Mouse (Mus musculus): ENCODE results near the gene Aipl1. TPM values are rescaled to one million over a fixed set of nuclear protein-coding genes. Genes with fewer than 3 reads are reported as not detected.
A peak's percentile ranks its signal among the peaks of the same experiment; 100 is the strongest.

The Aipl1 gene
- polyA plus RNA-seq, 1 experiment from 2014 or later: 0.20 TPM

GRCm38 (mm10) chr11:72055176-72055575 lies 17.9 kb upstream of the Aipl1 start:
- ATAC-seq (ENCODE audit: low read depth): no peak
- H3K9me3 ChIP-seq (ENCODE audit: control insufficient read depth, low read length): no peaks in the 10 kb centered on the region
- 26% methylated on average over 2 of the region's 2 CpGs for WGBS

GRCm38 (mm10) chr11:72052636-72053035 lies 15.3 kb upstream of the Aipl1 start:
- no peak overlapping the region for H3K27ac ChIP-seq (ENCODE audit: low read depth, low read length)
- H3K4me1 ChIP-seq (ENCODE audit: control insufficient read depth, insufficient read depth, low read length): peaks cover 7% of the 10 kb centered on the region
- no peak overlapping the region for H3K4me3 ChIP-seq (ENCODE audit: low read depth, low read length)
- no peaks in the 10 kb centered on the region for H3K36me3 ChIP-seq (ENCODE audit: control insufficient read depth, insufficient read depth, low read length)
- 14% methylated on average over 5 of the region's 5 CpGs for WGBS
- H3K27me3 ChIP-seq (ENCODE audit: control insufficient read depth, insufficient read depth, low read length): no peaks in the 10 kb centered on the region
- H3K9ac ChIP-seq (replicated peaks; ENCODE audit: low read depth, low read length): no peak overlapping the region
- no peak overlapping the region for H3K4me2 ChIP-seq (ENCODE audit: low read depth, low read length)
- no peak for ATAC-seq (ENCODE audit: low read depth)
- H3K9me3 ChIP-seq (ENCODE audit: control insufficient read depth, low read length): no peaks in the 10 kb centered on the region

More at GRCm38 (mm10) chr11:72055176-72055575, 17.9 kb upstream of the Aipl1 start:
- Histone ChIP-seq H3K4me3 (ENCODE audit: low read depth, low read length) (no peak overlapping the region), H3K36me3 (ENCODE audit: control insufficient read depth, insufficient read depth, low read length) (no peaks in the 10 kb centered on the region), H3K4me1 (ENCODE audit: control insufficient read depth, insufficient read depth, low read length) (peaks cover 6% of the 10 kb centered on the region), H3K4me2 (ENCODE audit: low read depth, low read length) (no peak overlapping the region), H3K9ac (replicated peaks; ENCODE audit: low read depth, low read length) (no peak overlapping the region), H3K27ac (ENCODE audit: low read depth, low read length) (no peak overlapping the region), H3K27me3 (ENCODE audit: control insufficient read depth, insufficient read depth, low read length) (no peaks in the 10 kb centered on the region)

GRCm38 (mm10) chr11:72052221-72052620 lies 14.9 kb upstream of the Aipl1 start:
- Histone ChIP-seq H3K27me3 (ENCODE audit: control insufficient read depth, insufficient read depth, low read length) (no peaks in the 10 kb centered on the region), H3K4me2 (ENCODE audit: low read depth, low read length) (no peak overlapping the region), H3K4me3 (ENCODE audit: low read depth, low read length) (no peak overlapping the region), H3K27ac (ENCODE audit: low read depth, low read length) (no peak overlapping the region), H3K9me3 (ENCODE audit: control insufficient read depth, low read length) (no peaks in the 10 kb centered on the region), H3K9ac (replicated peaks; ENCODE audit: low read depth, low read length) (no peak overlapping the region), H3K36me3 (ENCODE audit: control insufficient read depth, insufficient read depth, low read length) (no peaks in the 10 kb centered on the region), H3K4me1 (ENCODE audit: control insufficient read depth, insufficient read depth, low read length) (peaks cover 7% of the 10 kb centered on the region)
- ATAC-seq (ENCODE audit: low read depth): no peak
- 48% methylated on average over 3 of the region's 3 CpGs for WGBS

- Histone ChIP-seq H3K4me3 (ENCODE audit: low read depth, low read length) (peak overlapping the region; percentile 43), H3K36me3 (ENCODE audit: control insufficient read depth, insufficient read depth, low read length) (no peaks in the 10 kb centered on the region), H3K4me1 (ENCODE audit: control insufficient read depth, insufficient read depth, low read length) (peaks cover 7% of the 10 kb centered on the region), H3K9me3 (ENCODE audit: control insufficient read depth, low read length) (no peaks in the 10 kb centered on the region), H3K27ac (ENCODE audit: low read depth, low read length) (peak overlapping the region; percentile 30), H3K4me2 (ENCODE audit: low read depth, low read length) (peak overlapping the region; percentile 74), H3K9ac (replicated peaks; ENCODE audit: low read depth, low read length) (peak overlapping the region; percentile 69), H3K27me3 (ENCODE audit: control insufficient read depth, insufficient read depth, low read length) (no peaks in the 10 kb centered on the region)
- WGBS: 2% methylated on average over 45 of the region's 45 CpGs
- ATAC-seq (ENCODE audit: low read depth): peak; percentile 67
Measured at GRCm38 (mm10) chr11:72050895-72051858, 13.9 kb upstream of the Aipl1 start.

- 0 out of 2 replicates have a peak, but pooled peaks have one; percentile 2 for ATAC-seq (ENCODE audit: low read depth)
- Histone ChIP-seq H3K4me3 (ENCODE audit: low read depth, low read length) (peak overlapping the region; percentile 43), H3K9ac (replicated peaks; ENCODE audit: low read depth, low read length) (peak overlapping the region; percentile 69), H3K36me3 (ENCODE audit: control insufficient read depth, insufficient read depth, low read length) (no peaks in the 10 kb centered on the region), H3K9me3 (ENCODE audit: control insufficient read depth, low read length) (no peaks in the 10 kb centered on the region), H3K4me2 (ENCODE audit: low read depth, low read length) (peak overlapping the region; percentile 74), H3K4me1 (ENCODE audit: control insufficient read depth, insufficient read depth, low read length) (peaks cover 7% of the 10 kb centered on the region), H3K27me3 (ENCODE audit: control insufficient read depth, insufficient read depth, low read length) (no peaks in the 10 kb centered on the region), H3K27ac (ENCODE audit: low read depth, low read length) (no peak overlapping the region)
- 20% methylated on average over 14 of the region's 14 CpGs for WGBS
Measured at GRCm38 (mm10) chr11:72050168-72050894, 13.0 kb upstream of the Aipl1 start.

- H3K4me3 ChIP-seq (ENCODE audit: low read depth, low read length): no peak overlapping the region
- H3K4me2 ChIP-seq (ENCODE audit: low read depth, low read length): no peak overlapping the region
- H3K4me1 ChIP-seq (ENCODE audit: control insufficient read depth, insufficient read depth, low read length): peaks cover 7% of the 10 kb centered on the region
- H3K27me3 ChIP-seq (ENCODE audit: control insufficient read depth, insufficient read depth, low read length): no peaks in the 10 kb centered on the region
- no peak for ATAC-seq (ENCODE audit: low read depth)
- no peak overlapping the region for H3K27ac ChIP-seq (ENCODE audit: low read depth, low read length)
- H3K9me3 ChIP-seq (ENCODE audit: control insufficient read depth, low read length): no peaks in the 10 kb centered on the region
- H3K9ac ChIP-seq (replicated peaks; ENCODE audit: low read depth, low read length): no peak overlapping the region
- WGBS: 70% methylated on average over 8 of the region's 8 CpGs
- no peaks in the 10 kb centered on the region for H3K36me3 ChIP-seq (ENCODE audit: control insufficient read depth, insufficient read depth, low read length)
Measured at GRCm38 (mm10) chr11:72049171-72049759, 12.0 kb upstream of the Aipl1 start.

- no peak overlapping the region for H3K4me2 ChIP-seq (ENCODE audit: low read depth, low read length)
- H3K4me3 ChIP-seq (ENCODE audit: low read depth, low read length): no peak overlapping the region
- WGBS: 71% methylated on average over 6 of the region's 6 CpGs
- H3K9me3 ChIP-seq (ENCODE audit: control insufficient read depth, low read length): no peaks in the 10 kb centered on the region
- peaks cover 7% of the 10 kb centered on the region for H3K4me1 ChIP-seq (ENCODE audit: control insufficient read depth, insufficient read depth, low read length)
- no peak for ATAC-seq (ENCODE audit: low read depth)
- no peak overlapping the region for H3K27ac ChIP-seq (ENCODE audit: low read depth, low read length)
- no peaks in the 10 kb centered on the region for H3K36me3 ChIP-seq (ENCODE audit: control insufficient read depth, insufficient read depth, low read length)
- H3K9ac ChIP-seq (replicated peaks; ENCODE audit: low read depth, low read length): no peak overlapping the region
- H3K27me3 ChIP-seq (ENCODE audit: control insufficient read depth, insufficient read depth, low read length): no peaks in the 10 kb centered on the region
Measured at GRCm38 (mm10) chr11:72048730-72049129, 11.4 kb upstream of the Aipl1 start.

GRCm38 (mm10) chr11:72044231-72044630 lies 6.9 kb upstream of the Aipl1 start:
- H3K4me3 ChIP-seq (ENCODE audit: low read depth, low read length): no peak overlapping the region
- H3K4me2 ChIP-seq (ENCODE audit: low read depth, low read length): no peak overlapping the region
- 90% methylated on average over 3 of the region's 3 CpGs for WGBS
- no peak overlapping the region for H3K9ac ChIP-seq (replicated peaks; ENCODE audit: low read depth, low read length)
- H3K36me3 ChIP-seq (ENCODE audit: control insufficient read depth, insufficient read depth, low read length): no peaks in the 10 kb centered on the region
- H3K4me1 ChIP-seq (ENCODE audit: control insufficient read depth, insufficient read depth, low read length): peaks cover 21% of the 10 kb centered on the region
- H3K9me3 ChIP-seq (ENCODE audit: control insufficient read depth, low read length): no peaks in the 10 kb centered on the region
- H3K27me3 ChIP-seq (ENCODE audit: control insufficient read depth, insufficient read depth, low read length): no peaks in the 10 kb centered on the region
- H3K27ac ChIP-seq (ENCODE audit: low read depth, low read length): no peak overlapping the region
- no peak for ATAC-seq (ENCODE audit: low read depth)
